In genomic region chr4:154358370-154358769, GRCm38 (mm10) we compare ENCODE assay signal across 23 mouse cellular contexts. TPM values are rescaled to one million over a fixed set of nuclear protein-coding genes. Genes with fewer than 3 reads are reported as not detected.
DNase-seq lines count a peak whose midpoint lies in the region; ATAC-seq lines count a peak whose summit lies in the region.
"Had no signal": no experiment of that assay in that cellular context is flagged by ENCODE, and none has a peak within 500 bp of the region (broad histone marks: within the 10 kb centered on the region; RNA-seq: fewer than 3 reads in every experiment).

No protein-coding gene starts in this region.

- WGBS in heart, embryonic 10.5 days, result 30% methylated on average over 5 of the region's 5 CpGs
- WGBS in lung, embryonic 15.5 days, result 59% methylated on average over 5 of the region's 5 CpGs
- WGBS in heart, embryonic 14.5 days, result 28% methylated on average over 5 of the region's 5 CpGs
- WGBS in limb, embryonic 10.5 days, result 86% methylated on average over 5 of the region's 5 CpGs

- H3K36me3 ChIP-seq in heart, embryonic 10.5 days, result peaks cover 6% of the 10 kb centered on the region; the same call in 1 of the 2 replicates
- H3K36me3 ChIP-seq in lung, embryonic 15.5 days, result no peaks in the 10 kb centered on the region
- 0 out of 2 replicates have a peak, but pooled peaks cover 9% of the 10 kb centered on the region for H3K36me3 ChIP-seq in heart, embryonic 14.5 days (ENCODE audit: control insufficient read depth, insufficient read depth, low read length)
- peaks cover 59% of the 10 kb centered on the region for H3K36me3 ChIP-seq in limb, embryonic 10.5 days
- H3K36me3 ChIP-seq: kidney, embryonic 15.5 days had no signal

- peak overlapping the region; percentile 83 for H3K27ac ChIP-seq in heart, embryonic 10.5 days
- H3K27ac ChIP-seq in lung, embryonic 15.5 days, result peak overlapping the region; percentile 90
- peak overlapping the region; percentile 44 to 69 for H3K27ac ChIP-seq in heart, embryonic 14.5 days (replicated peaks in 1 of 2; ENCODE audit: control insufficient read depth in 1 of 2, insufficient read depth in 1 of 2, low read depth in 2 of 2, low read length in 2 of 2)
- H3K27ac ChIP-seq in limb, embryonic 10.5 days, result 0 out of 2 replicates have a peak overlapping the region, but pooled peaks have one; percentile 3
- H3K27ac ChIP-seq: kidney, embryonic 15.5 days; limb, embryonic 12.5 days; liver, embryonic 14.5 days had no signal

- H3K4me1 ChIP-seq in heart, embryonic 10.5 days, result peaks cover 38% of the 10 kb centered on the region
- peaks cover 33% of the 10 kb centered on the region for H3K4me1 ChIP-seq in lung, embryonic 15.5 days
- peaks cover 27 to 30% of the 10 kb centered on the region in 2 experiments for H3K4me1 ChIP-seq in heart, embryonic 14.5 days (ENCODE audit: control insufficient read depth in 2 of 2, insufficient read depth in 2 of 2, low read length in 2 of 2)
- peaks cover 41% of the 10 kb centered on the region for H3K4me1 ChIP-seq in limb, embryonic 10.5 days
- H3K4me1 ChIP-seq: megakaryocyte, embryonic 14.5 days had no signal

- DNase-seq in heart, embryonic 10.5 days (ENCODE audit: low spot score), result no peak
- DNase-seq in heart, adult 11 months, result no peak
- no peak for DNase-seq in lung, postnatal 25 days (ENCODE audit: low spot score)
- DNase-seq in limb, embryonic 10.5 days (ENCODE audit: low spot score), result no peak
- DNase-seq in adrenal gland, adult 18-20 months (ENCODE audit: low spot score in 2 of 2), result no peak
- no peak for DNase-seq in right cerebral cortex, postnatal 36 days (ENCODE audit: low spot score in 2 of 2)
- DNase-seq: cerebellum, adult 11 months; right cerebral cortex, adult 18-20 months; thymus, adult 18-20 months had no signal

- ATAC-seq in lung, embryonic 15.5 days (ENCODE audit: borderline replicate concordance, extremely low read depth, low FRiP score, low TSS enrichment), result no peak
- no peak for ATAC-seq in heart, embryonic 14.5 days (ENCODE audit: insufficient number of reproducible peaks, insufficient read depth, low FRiP score, low read depth)

- peaks cover 45% of the 10 kb centered on the region for H3K27me3 ChIP-seq in heart, embryonic 10.5 days (ENCODE audit: insufficient read depth, poor library complexity, severe bottlenecking)
- H3K27me3 ChIP-seq in lung, embryonic 15.5 days, result peaks cover 4% of the 10 kb centered on the region; the same call in 1 of the 2 replicates
- H3K27me3 ChIP-seq in heart, embryonic 14.5 days (ENCODE audit: control insufficient read depth, insufficient read depth, low read length), result no peaks in the 10 kb centered on the region
- 0 out of 2 replicates have a peak, but pooled peaks cover 2% of the 10 kb centered on the region for H3K27me3 ChIP-seq in limb, embryonic 10.5 days (ENCODE audit: low read depth, poor library complexity, severe bottlenecking)
- H3K27me3 ChIP-seq: limb, embryonic 12.5 days had no signal

- H3K9me3 ChIP-seq in heart, embryonic 10.5 days, result no peaks in the 10 kb centered on the region
- no peaks in the 10 kb centered on the region for H3K9me3 ChIP-seq in lung, embryonic 15.5 days
- H3K9me3 ChIP-seq in heart, embryonic 14.5 days (ENCODE audit: control insufficient read depth, low read length), result no peaks in the 10 kb centered on the region
- H3K9me3 ChIP-seq in limb, embryonic 10.5 days (replicated peaks), result no peaks in the 10 kb centered on the region
- H3K9me3 ChIP-seq: kidney, embryonic 15.5 days; limb, embryonic 12.5 days; megakaryocyte, embryonic 14.5 days had no signal

- no peak overlapping the region for H3K4me3 ChIP-seq in heart, embryonic 10.5 days
- H3K4me3 ChIP-seq in lung, embryonic 15.5 days, result no peak overlapping the region
- H3K4me3 ChIP-seq in heart, embryonic 14.5 days (ENCODE audit: control insufficient read depth in 1 of 2, insufficient read depth in 1 of 2, low read depth in 1 of 2, low read length in 2 of 2), result no peak overlapping the region
- H3K4me3 ChIP-seq in limb, embryonic 10.5 days, result no peak overlapping the region
- H3K4me3 ChIP-seq: kidney, embryonic 15.5 days; limb, embryonic 12.5 days; megakaryocyte, embryonic 14.5 days; myocyte had no signal

- H3K4me2 ChIP-seq in lung, embryonic 15.5 days, result no peak overlapping the region
- H3K4me2 ChIP-seq in heart, embryonic 14.5 days (ENCODE audit: low read length), result peak overlapping the region; percentile 18
- H3K4me2 ChIP-seq: kidney, embryonic 15.5 days; limb, embryonic 12.5 days had no signal

- no peak overlapping the region for H3K9ac ChIP-seq in lung, embryonic 15.5 days
- H3K9ac ChIP-seq in heart, embryonic 14.5 days (ENCODE audit: low read length), result peak overlapping the region; percentile 18; the same call in 1 of the 2 replicates
- H3K9ac ChIP-seq: kidney, embryonic 15.5 days; limb, embryonic 12.5 days; liver, embryonic 14.5 days had no signal

RNA-seq across cellular contexts. Expression of gene B230104I21Rik, which starts 22.4 kb away (rescaled TPM):
- polyA plus RNA-seq in heart, embryonic 10.5 days (2016; fragmentation: Nextera tagmentation; extraction: Ambion mirVana), result not detected in 2 replicates
- polyA plus RNA-seq in lung, embryonic 15.5 days (2015; fragmentation: Nextera tagmentation; extraction: Ambion mirVana), result not detected in 2 replicates
- polyA plus RNA-seq in heart, embryonic 14.5 days (2014; fragmentation: Nextera tagmentation; extraction: Ambion mirVana), result not detected in 2 replicates
- polyA plus RNA-seq in limb, embryonic 10.5 days (2016; fragmentation: Nextera tagmentation; extraction: Ambion mirVana), result 0.18 TPM in 1 of 2 replicates, not detected in the other
- total RNA-seq in adrenal gland, adult 18-20 months (2021), result not detected
- total RNA-seq: common myeloid progenitor, adult 5-6 weeks; left cerebral cortex, adult 18-20 months had no signal
- polyA plus RNA-seq: embryonic facial prominence, embryonic 14.5 days; forebrain, embryonic 11.5 days; gonadal fat pad, adult 2 months; kidney, embryonic 15.5 days; liver, embryonic 14.5 days; myocyte; spleen, adult 2 months; urinary bladder, adult 2 months had no signal

RNA-seq across cellular contexts. Expression of gene Arhgef16, which starts 56.9 kb away (rescaled TPM):
- polyA plus RNA-seq in heart, embryonic 10.5 days (2016; fragmentation: Nextera tagmentation; extraction: Ambion mirVana), result 3.3 and 7.4 TPM in 2 replicates
- 20.8 and 23.0 TPM in 2 replicates for polyA plus RNA-seq in lung, embryonic 15.5 days (2015; fragmentation: Nextera tagmentation; extraction: Ambion mirVana)
- polyA plus RNA-seq in heart, embryonic 14.5 days (2014; fragmentation: Nextera tagmentation; extraction: Ambion mirVana), result 0.97 and 1.6 TPM in 2 replicates
- 5.3 and 6.2 TPM in 2 replicates for polyA plus RNA-seq in limb, embryonic 10.5 days (2016; fragmentation: Nextera tagmentation; extraction: Ambion mirVana)
- under 1 TPM; 0.19 to 0.23 TPM for total RNA-seq in adrenal gland, adult 18-20 months (2021)
- total RNA-seq: common myeloid progenitor, adult 5-6 weeks had no signal
- polyA plus RNA-seq: myocyte had no signal

Comparison
In these comparisons a context has a peak if more than half of its experiments do, and no peak if none do; other contexts are left out.
1. H3K27ac ChIP-seq: peak in every context shown above with its lines; median percentile 90 in lung, embryonic 15.5 days; 83 in heart, embryonic 10.5 days; 56 in heart, embryonic 14.5 days; 3 in limb, embryonic 10.5 days.